Mouse (Mus musculus) cerebellum, adult 9-10 months (tissue): ENCODE measurements around the gene Olfr1283.
"Not testable (repeated sequence)": the region's sequence is repeated elsewhere in the genome, so short reads cannot be mapped to it uniquely, and the experiment has no call there.

ENCODE experiments used
- DNase-seq: peaks from one replicate; pipeline ENCODE4 v3.0.0; 2022

Olfr1283 gene

GRCm38 (mm10) chr2:111366490-111366889, at the start of gene Olfr1283:
Olfr1283 (plus strand) TSS chr2:111366790.
- DNase-seq, result no peak

DNA sequence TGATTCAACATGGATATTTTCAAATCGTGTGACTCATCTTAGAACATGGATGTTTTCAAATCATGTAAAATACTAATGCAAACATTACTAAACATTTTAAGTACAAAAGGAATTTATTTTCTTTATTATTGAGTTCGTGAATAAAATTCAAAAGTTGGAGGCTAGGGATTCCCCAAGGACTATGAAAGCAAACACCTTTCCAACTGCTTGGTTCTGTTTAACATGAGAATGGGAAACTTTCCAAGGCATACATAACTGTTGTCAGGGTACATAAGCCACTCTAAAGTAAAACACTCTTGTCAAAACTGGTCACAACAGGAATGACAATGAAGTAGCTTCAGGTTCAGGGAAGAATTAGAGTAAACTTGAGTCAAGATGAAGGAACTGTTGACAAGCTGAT, 40.4 kb upstream of the Olfr1283 start, which contains the start of gene Olfr1281:
TSS of gene Olfr1281 (plus strand) at position 301 of the 400 bp plus-strand sequence.
- no peak for DNase-seq

DNA sequence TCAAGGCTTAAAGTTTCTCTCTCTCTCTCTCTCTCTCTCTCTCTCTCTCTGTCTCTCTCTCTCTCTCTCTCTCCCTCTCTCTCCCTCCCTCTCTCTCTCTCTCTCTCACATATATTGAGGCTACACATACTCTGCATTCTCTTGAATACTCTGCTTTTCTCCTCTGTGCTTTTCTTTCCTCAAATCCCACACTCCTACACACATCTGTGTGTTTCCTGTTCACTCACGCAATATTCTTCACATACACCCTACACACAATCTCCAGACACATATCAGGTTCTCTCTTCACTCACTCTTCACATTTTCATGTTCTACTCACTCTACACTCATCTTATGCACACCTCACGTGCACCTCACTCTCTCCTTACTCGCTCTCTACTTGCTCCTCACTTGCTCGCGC, 32.9 kb upstream of the Olfr1283 start:
- DNase-seq, result not testable (repeated sequence)

DNA sequence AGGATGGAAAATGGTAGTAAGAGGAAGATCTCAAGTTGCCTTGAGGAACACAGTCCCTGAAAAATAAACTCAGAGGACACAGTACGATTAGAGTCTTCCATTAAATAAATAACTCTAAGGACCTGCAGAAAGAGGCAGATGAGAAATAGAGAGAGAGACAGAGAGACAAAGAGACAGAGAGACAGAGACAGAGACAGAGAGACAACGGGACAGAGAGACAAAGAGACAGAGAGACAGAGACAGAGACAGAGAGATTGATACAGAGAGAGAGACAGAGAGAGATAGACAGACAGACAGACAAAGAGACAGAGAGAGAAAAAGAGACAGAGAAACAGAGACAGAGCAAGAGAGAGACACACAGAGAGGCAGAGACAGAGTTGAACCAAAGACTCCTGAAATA, 30.6 kb upstream of the Olfr1283 start, which contains the start of gene Olfr1282:
TSS of gene Olfr1282 (minus strand) at position 101 of the 400 bp plus-strand sequence.
- no peak for DNase-seq

GRCm38 (mm10) chr2:111375222-111375621, 8.6 kb downstream of the Olfr1283 start, which contains the start of gene Olfr1284:
Olfr1284 (plus strand) TSS chr2:111375522.
- no peak for DNase-seq
